Mouse (Mus musculus): ENCODE data around the gene Dip2b. TPM values are rescaled to one million over a fixed set of nuclear protein-coding genes. Genes with fewer than 3 reads are reported as not detected.
A peak's percentile ranks its signal among the peaks of the same experiment; 100 is the strongest.

Dip2b gene
- polyA plus RNA-seq, 1 experiment, result 7.1 TPM

DNA sequence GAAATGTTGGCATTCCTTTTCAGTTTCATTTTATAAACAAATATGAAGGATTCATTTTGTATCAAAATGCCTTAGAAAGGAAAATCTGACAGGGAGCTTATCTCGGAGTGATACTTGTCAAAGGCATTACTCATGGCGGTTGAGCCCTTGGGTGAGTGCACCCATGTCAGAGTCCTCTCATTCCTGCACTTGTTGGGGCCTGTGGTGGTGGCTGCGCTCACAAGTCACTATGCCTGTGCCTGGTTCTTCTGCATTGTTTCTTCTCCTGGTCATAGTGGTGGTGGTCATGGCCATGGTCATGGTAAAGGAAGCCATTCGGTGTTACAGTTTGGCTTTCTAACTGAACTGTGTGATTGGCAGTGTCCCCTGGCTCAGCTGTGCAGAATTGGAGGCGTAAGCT is 44.3 kb downstream of the Dip2b start:
- TF ChIP-seq POLR2A (IDR thresholded peaks at IDR 0.05; ENCODE audit: borderline replicate concordance, control insufficient read depth, low read depth, low read length), result no peak
- no peak for TF ChIP-seq CTCF (IDR thresholded peaks at IDR 0.05; ENCODE audit: control insufficient read depth, insufficient read depth, low read length)
- Histone ChIP-seq H3K27ac (ENCODE audit: control insufficient read depth, insufficient read depth, low read depth, low read length, poor library complexity) (no peak overlapping the region), H3K4me1 (ENCODE audit: control insufficient read depth, insufficient read depth, low read length) (peaks cover 7% of the 10 kb centered on the region), H3K4me3 (replicated peaks; ENCODE audit: control insufficient read depth, low read depth, low read length) (no peak overlapping the region)
- WGBS, result 88% methylated on average over 5 of the region's 5 CpGs

DNA sequence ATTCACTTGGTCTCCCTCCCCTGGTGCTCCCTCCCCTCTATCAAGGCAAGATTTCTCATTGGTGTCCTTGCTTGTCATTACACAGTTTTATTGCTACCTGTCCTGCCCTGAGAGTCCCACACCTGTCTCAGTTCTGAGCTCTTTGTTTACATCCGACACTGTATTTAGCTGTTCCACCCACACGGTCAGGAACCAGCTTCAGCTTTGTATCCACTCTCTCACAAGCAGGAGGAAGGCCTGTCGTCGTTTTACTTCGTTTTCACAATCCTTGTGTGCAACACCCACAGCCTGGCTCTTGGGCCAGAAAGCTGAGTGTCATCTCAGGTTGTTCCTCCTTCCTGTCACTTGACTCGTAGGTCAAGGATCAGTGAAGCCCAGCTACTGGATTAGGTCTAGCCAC is 45.4 kb downstream of the Dip2b start:
- peak overlapping the region; percentile 12; the same call in 1 of the 2 replicates for H3K27ac ChIP-seq (ENCODE audit: control insufficient read depth, insufficient read depth, low read depth, low read length, poor library complexity)
- 32% methylated on average over 6 of the region's 6 CpGs for WGBS
- TF ChIP-seq CTCF (IDR thresholded peaks at IDR 0.05; ENCODE audit: control insufficient read depth, insufficient read depth, low read length), result no peak
- no peak for TF ChIP-seq POLR2A (IDR thresholded peaks at IDR 0.05; ENCODE audit: borderline replicate concordance, control insufficient read depth, low read depth, low read length)
- peaks cover 7% of the 10 kb centered on the region for H3K4me1 ChIP-seq (ENCODE audit: control insufficient read depth, insufficient read depth, low read length)
- no peak overlapping the region for H3K4me3 ChIP-seq (replicated peaks; ENCODE audit: control insufficient read depth, low read depth, low read length)

DNA sequence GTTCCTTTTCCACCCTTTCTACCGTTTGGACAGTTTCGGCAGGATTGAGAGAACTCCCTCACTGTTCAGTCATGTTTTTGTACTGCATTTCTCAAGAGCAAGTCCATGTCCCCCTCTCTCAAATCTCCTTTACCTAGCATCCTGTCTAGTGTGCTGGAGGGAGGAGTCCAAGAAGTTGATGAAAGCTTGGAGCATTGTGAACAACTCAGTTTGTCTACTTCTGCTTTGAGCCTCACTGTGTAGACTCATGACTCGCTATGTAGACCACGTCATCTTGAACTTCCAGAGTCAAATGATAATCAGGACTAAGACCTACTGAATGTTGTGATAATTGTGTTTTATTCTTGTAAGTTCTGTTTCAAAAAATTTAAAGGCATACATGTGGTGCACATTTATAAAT is 46.4 kb downstream of the Dip2b start:
- Histone ChIP-seq H3K4me1 (ENCODE audit: control insufficient read depth, insufficient read depth, low read length) (peaks cover 9% of the 10 kb centered on the region), H3K4me3 (replicated peaks; ENCODE audit: control insufficient read depth, low read depth, low read length) (no peak overlapping the region), H3K27ac (ENCODE audit: control insufficient read depth, insufficient read depth, low read depth, low read length, poor library complexity) (peak overlapping the region; percentile 22; the same call in 1 of the 2 replicates)
- TF ChIP-seq CTCF (IDR thresholded peaks at IDR 0.05; ENCODE audit: control insufficient read depth, insufficient read depth, low read length) (no peak), POLR2A (IDR thresholded peaks at IDR 0.05; ENCODE audit: borderline replicate concordance, control insufficient read depth, low read depth, low read length) (no peak)
- WGBS, result 37% methylated on average over 4 of the region's 4 CpGs

DNA sequence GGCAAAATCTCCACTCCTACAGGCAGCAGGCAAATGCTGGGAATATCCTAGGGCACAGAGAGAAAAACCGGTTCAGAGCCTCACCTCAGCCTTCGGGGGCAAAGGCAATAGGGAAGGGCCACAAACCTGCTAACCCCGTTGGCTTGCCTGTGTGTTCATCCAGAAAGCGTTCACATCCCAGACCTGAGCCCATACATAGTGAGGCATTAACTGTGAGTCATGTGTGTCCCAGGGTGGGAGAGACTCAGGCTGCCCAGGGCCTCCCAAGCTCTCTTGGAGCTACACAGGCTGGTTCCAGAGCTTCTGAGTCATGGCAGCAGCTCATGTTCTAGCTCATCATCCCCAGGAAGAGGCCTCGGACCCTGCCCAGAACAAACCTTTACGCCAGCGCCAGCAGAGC is 49.6 kb downstream of the Dip2b start:
- Histone ChIP-seq H3K27ac (ENCODE audit: control insufficient read depth, insufficient read depth, low read depth, low read length, poor library complexity) (no peak overlapping the region), H3K4me1 (ENCODE audit: control insufficient read depth, insufficient read depth, low read length) (peaks cover 13% of the 10 kb centered on the region), H3K4me3 (replicated peaks; ENCODE audit: control insufficient read depth, low read depth, low read length) (no peak overlapping the region)
- 86% methylated on average over 7 of the region's 7 CpGs for WGBS
- no peak for TF ChIP-seq POLR2A (IDR thresholded peaks at IDR 0.05; ENCODE audit: borderline replicate concordance, control insufficient read depth, low read depth, low read length)
- no peak for TF ChIP-seq CTCF (IDR thresholded peaks at IDR 0.05; ENCODE audit: control insufficient read depth, insufficient read depth, low read length)

DNA sequence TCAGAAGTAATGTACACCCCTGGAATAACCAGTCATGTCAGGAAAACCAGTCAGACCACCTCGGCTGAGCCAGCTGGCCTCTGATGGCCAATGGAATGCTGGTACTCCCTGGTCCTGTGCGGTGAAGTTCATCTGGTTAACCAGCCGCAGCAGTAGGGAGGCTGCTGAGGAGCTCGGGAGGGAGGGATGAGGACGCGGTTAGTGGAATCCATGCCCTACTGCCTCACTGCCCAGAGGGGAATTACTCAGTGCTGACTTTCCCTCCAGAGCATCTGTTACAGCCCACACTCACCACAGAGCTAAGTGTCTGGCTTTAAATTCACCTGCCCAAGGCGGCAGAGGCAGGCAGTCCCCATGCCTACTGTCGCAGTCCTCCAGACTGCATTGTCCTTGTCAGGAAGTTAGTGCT is 51.2 kb downstream of the Dip2b start:
- TF ChIP-seq POLR2A (IDR thresholded peaks at IDR 0.05; ENCODE audit: borderline replicate concordance, control insufficient read depth, low read depth, low read length), result no peak
- TF ChIP-seq CTCF (IDR thresholded peaks at IDR 0.05; ENCODE audit: control insufficient read depth, insufficient read depth, low read length), result no peak
- H3K27ac ChIP-seq (ENCODE audit: control insufficient read depth, insufficient read depth, low read depth, low read length, poor library complexity), result no peak overlapping the region
- H3K4me3 ChIP-seq (replicated peaks; ENCODE audit: control insufficient read depth, low read depth, low read length), result no peak overlapping the region
- H3K4me1 ChIP-seq (ENCODE audit: control insufficient read depth, insufficient read depth, low read length), result peaks cover 8% of the 10 kb centered on the region
- WGBS, result 19% methylated on average over 8 of the region's 8 CpGs

DNA sequence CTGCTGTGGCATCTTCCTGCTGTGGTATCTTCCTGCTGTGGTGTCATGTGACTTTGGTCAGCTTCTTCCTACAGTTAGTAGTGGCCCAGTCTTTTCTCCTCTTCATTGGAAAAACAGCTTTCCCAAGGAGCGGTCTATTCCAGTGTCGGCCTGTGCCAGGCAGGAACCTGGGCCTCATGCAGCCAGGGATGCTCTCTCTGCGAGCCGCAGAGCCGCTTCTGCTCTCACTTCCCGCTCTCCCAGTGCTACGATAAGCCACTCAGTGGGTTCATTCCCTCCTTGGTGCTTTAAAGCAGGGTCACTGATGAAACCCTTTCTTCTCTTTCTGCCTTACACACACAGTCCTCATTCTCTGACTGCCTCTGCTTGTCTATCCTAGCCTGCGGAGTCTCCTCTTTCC is 53.4 kb downstream of the Dip2b start:
- H3K27ac ChIP-seq (ENCODE audit: control insufficient read depth, insufficient read depth, low read depth, low read length, poor library complexity), result 0 out of 2 replicates have a peak overlapping the region, but pooled peaks have one; percentile 2
- TF ChIP-seq CTCF (IDR thresholded peaks at IDR 0.05; ENCODE audit: control insufficient read depth, insufficient read depth, low read length) (no peak), POLR2A (IDR thresholded peaks at IDR 0.05; ENCODE audit: borderline replicate concordance, control insufficient read depth, low read depth, low read length) (no peak)
- peaks cover 6% of the 10 kb centered on the region for H3K4me1 ChIP-seq (ENCODE audit: control insufficient read depth, insufficient read depth, low read length)
- WGBS, result 37% methylated on average over 8 of the region's 8 CpGs
- H3K4me3 ChIP-seq (replicated peaks; ENCODE audit: control insufficient read depth, low read depth, low read length), result no peak overlapping the region

DNA sequence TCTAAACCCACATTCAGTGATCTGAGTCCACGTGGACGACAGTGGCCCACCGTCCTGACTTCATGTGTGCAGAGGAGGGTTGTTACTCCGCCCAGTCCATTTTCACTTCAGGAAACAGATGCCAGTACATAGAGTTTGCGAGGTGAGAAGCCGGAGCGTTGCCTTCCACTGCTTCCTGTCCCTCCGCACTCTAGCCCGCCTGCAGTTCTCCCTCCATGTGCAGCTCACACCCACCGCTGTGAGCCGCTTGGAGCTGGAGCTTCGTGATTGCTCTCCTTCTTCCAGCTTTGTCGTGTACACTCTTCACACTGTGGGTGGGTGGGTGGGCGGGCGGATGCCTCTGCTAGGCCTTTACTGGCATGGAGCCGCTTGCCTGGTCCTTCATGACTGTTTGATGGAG is 53.8 kb downstream of the Dip2b start:
- 0 out of 2 replicates have a peak overlapping the region, but pooled peaks have one; percentile 2 for H3K27ac ChIP-seq (ENCODE audit: control insufficient read depth, insufficient read depth, low read depth, low read length, poor library complexity)
- 20% methylated on average over 16 of the region's 16 CpGs for WGBS
- H3K4me3 ChIP-seq (replicated peaks; ENCODE audit: control insufficient read depth, low read depth, low read length), result no peak overlapping the region
- peaks cover 6% of the 10 kb centered on the region for H3K4me1 ChIP-seq (ENCODE audit: control insufficient read depth, insufficient read depth, low read length)
- TF ChIP-seq CTCF (IDR thresholded peaks at IDR 0.05; ENCODE audit: control insufficient read depth, insufficient read depth, low read length) (no peak), POLR2A (IDR thresholded peaks at IDR 0.05; ENCODE audit: borderline replicate concordance, control insufficient read depth, low read depth, low read length) (no peak)

DNA sequence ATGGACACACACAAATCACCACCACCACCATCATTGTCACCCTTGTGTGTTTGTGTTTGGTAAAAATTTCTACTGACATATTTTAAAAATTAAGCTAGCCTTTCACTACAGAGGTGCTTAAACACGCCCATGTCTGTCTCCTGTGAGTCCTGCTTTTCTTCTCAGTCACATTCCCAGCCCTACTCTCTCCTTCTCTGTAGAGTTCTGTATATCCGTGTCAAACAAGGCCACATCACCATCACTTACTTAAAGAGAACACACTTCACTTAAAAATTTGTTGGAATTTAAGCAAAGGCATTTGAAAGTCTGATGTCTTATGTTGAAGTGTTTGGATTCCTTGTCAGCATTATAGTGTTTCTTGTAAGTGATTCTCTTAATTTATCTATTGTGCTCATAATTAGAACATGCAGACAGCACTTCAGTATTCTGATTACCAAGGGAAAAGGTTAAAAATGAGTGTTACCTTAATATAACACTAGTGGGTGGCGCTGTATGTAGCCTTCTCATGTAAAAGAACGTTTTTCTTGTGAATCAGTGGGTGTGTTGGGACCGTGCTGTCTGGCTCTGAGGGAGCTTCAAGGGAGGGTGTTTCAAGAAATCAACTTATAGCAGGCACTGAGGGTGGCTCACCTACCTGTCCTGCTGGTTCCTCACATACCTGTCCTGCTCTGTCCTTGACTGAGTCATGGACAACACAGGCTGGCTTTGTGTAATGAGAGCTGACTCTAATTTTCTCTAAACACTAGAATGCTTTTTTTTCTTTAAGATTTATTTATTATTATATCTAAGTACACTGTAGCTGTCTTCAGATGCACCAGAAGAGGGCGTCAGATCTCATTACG is 58.3 kb downstream of the Dip2b start:
- Histone ChIP-seq H3K4me3 (replicated peaks; ENCODE audit: control insufficient read depth, low read depth, low read length) (no peak overlapping the region), H3K27ac (ENCODE audit: control insufficient read depth, insufficient read depth, low read depth, low read length, poor library complexity) (no peak overlapping the region), H3K4me1 (ENCODE audit: control insufficient read depth, insufficient read depth, low read length) (peaks cover 2% of the 10 kb centered on the region; the same call in 1 of the 2 replicates)
- WGBS, result 77% methylated on average over 7 of the region's 7 CpGs
- no peak for TF ChIP-seq CTCF (IDR thresholded peaks at IDR 0.05; ENCODE audit: control insufficient read depth, insufficient read depth, low read length)
- no peak for TF ChIP-seq POLR2A (IDR thresholded peaks at IDR 0.05; ENCODE audit: borderline replicate concordance, control insufficient read depth, low read depth, low read length)
